Mouse (Mus musculus) liver, postnatal 0 days (tissue): ENCODE measurements around the gene Pxmp4.

Experiments
- CTCF ChIP-seq: sonication (generic); IDR thresholded peaks from 2 replicates; pipeline ENCODE4 v1.5.1; 2016; ENCODE audit warnings: antibody characterized with exemption, low read depth
- EP300 ChIP-seq: IDR thresholded peaks from 2 replicates; pipeline ENCODE4 v1.6.1; 2016; ENCODE audit warnings: antibody characterized with exemption, low read depth, mild to moderate bottlenecking

GRCm38 (mm10) chr2:154583906-154584872 is 19.3 kb downstream of the Pxmp4 start:
- TF ChIP-seq CTCF (no peak), EP300 (no peak)
